Mouse (Mus musculus) ES-E14 (cell line): ENCODE measurements around the gene Cep128.

ENCODE experiments used
- CHD2 ChIP-seq: IDR thresholded peaks from 2 replicates; pipeline ENCODE4 v1.6.1; 2014; ENCODE audit warnings: mild to moderate bottlenecking, low read depth, low read length, inconsistent platforms
- ZNF384 ChIP-seq: IDR thresholded peaks from 2 replicates; pipeline ENCODE4 v1.6.1; 2012; ENCODE audit warnings: low read depth, low read length, inconsistent platforms

GRCm38 (mm10) chr12:90987259-90987658 is 396.9 kb downstream of the Cep128 start:
- TF ChIP-seq ZNF384 (no peak), CHD2 (no peak)
